Mouse (Mus musculus): ENCODE results near the gene Ctsf. TPM values are rescaled to one million over a fixed set of nuclear protein-coding genes. Genes with fewer than 3 reads are reported as not detected.
A peak's percentile ranks its signal among the peaks of the same experiment; 100 is the strongest.

The Ctsf gene
- total and polyA plus RNA-seq, 3 experiments = not detected

DNA sequence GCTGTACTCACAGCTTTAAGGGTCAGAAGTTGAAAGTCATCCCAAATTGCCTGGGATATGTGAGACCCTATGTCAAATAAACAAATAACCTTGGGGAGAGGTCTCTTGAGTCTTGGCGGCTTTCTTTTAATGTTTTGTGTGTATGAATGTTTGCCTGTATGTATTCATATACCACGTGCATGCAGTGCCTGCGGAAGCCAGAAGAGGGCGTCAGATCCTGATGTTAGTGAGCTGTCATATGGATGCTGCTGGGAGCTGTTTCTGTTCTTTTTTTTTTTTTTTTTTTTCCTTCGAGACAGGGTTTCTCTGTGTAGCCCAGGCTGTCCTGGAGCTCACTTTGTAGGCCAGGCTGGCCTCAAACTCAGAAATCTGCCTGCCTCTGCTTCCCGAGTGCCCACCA is 41.9 kb upstream of the Ctsf start:
- Histone ChIP-seq H3K27me3 (replicated peaks) (no peaks in the 10 kb centered on the region), H3K4me1 (ENCODE audit: control insufficient read depth in 1 of 2, insufficient read depth in 2 of 2) (peaks cover 2 to 9% of the 10 kb centered on the region in 2 experiments; a peak in 3 of 4 replicates), H3K79me2 (replicated peaks; ENCODE audit: control insufficient read depth, extremely low read depth, insufficient read depth, poor library complexity, severe bottlenecking) (peaks cover 33% of the 10 kb centered on the region), H3K36me3 (replicated peaks in 1 of 2; ENCODE audit: control insufficient read depth in 1 of 2, insufficient read depth in 1 of 2, low read length in 1 of 2) (peaks cover 0 to 2% of the 10 kb centered on the region in 2 experiments), H3K9me3 (replicated peaks; ENCODE audit: low read length) (peaks cover 7% of the 10 kb centered on the region), H3K4me3 (replicated peaks in 1 of 3; ENCODE audit: low read depth in 2 of 3, low read length in 2 of 3, poor library complexity in 1 of 3) (no peak overlapping the region), H3K4me2 (ENCODE audit: insufficient read depth, low read depth, poor library complexity, severe bottlenecking) (no peak overlapping the region), H3K27ac (ENCODE audit: insufficient read depth, low read depth) (no peak overlapping the region), H3K9ac (ENCODE audit: insufficient read depth, low read depth) (no peak overlapping the region)
- dilution Hi-C loops (cut with MboI; ENCODE audit: extremely low pct_ligation_motif_present, extremely low pct_unique_long_range_greater_than_20kb, low sequenced_read_pairs) (no loop called here), in situ Hi-C loops (cut with MboI; ENCODE audit: low pct_ligation_motif_present, low pct_unique_long_range_greater_than_20kb, low sequenced_read_pairs) (no loop called here)
- TF ChIP-seq PAX5 (IDR thresholded peaks at IDR 0.05; ENCODE audit: low read length) (no peak), CTCF (conservative IDR thresholded peaks at IDR 0.05 in 1 of 2, IDR thresholded peaks at IDR 0.05 in 1 of 2; ENCODE audit: low read depth in 2 of 2, low read length in 2 of 2) (peak in 1 of 2 experiments; percentile 41; a peak in 3 of 4 replicates)
- peak; percentile 37 for DNase-seq (ENCODE audit: extremely low read depth)

DNA sequence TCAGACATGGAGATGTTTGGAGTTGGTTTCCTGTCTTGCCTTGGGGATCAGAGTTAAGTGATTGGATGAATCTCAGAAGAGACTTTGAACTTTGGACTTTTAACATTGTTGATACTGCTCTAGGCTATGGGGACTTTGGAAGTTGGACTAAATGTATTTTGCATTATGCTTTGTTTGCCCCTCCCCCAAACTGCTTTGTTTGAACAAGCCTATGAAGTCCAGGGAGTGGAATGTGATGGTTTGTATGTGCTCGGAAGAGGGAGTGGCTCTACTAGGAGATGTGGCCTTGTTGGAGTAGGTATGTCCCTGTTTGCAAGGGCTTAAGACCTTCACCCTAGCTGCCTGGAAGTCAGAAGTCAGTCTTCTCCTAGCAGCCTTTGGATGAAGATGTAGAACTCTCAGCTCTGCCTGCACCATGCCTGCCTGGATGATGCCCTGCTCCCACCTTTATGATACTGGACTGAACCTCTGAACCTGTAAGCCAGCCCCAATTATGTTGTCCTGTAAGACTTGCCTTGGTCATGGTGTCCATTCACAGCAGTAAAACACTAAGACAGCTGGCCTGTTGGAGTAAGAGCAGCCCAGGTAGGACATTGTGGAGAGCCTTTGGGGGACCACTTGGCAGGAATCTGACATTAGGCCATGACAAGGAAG is 37.6 kb upstream of the Ctsf start:
- in situ Hi-C loops (cut with MboI; ENCODE audit: low pct_ligation_motif_present, low pct_unique_long_range_greater_than_20kb, low sequenced_read_pairs) (no loop called here), dilution Hi-C loops (cut with MboI; ENCODE audit: extremely low pct_ligation_motif_present, extremely low pct_unique_long_range_greater_than_20kb, low sequenced_read_pairs) (no loop called here)
- H3K4me3 ChIP-seq (replicated peaks in 1 of 3; ENCODE audit: low read depth in 2 of 3, low read length in 2 of 3, poor library complexity in 1 of 3) = no peak overlapping the region
- H3K27me3 ChIP-seq (replicated peaks) = no peaks in the 10 kb centered on the region
- no peak overlapping the region for H3K27ac ChIP-seq (ENCODE audit: insufficient read depth, low read depth)
- no peak overlapping the region for H3K9ac ChIP-seq (ENCODE audit: insufficient read depth, low read depth)
- TF ChIP-seq MXI1 (IDR thresholded peaks at IDR 0.05; ENCODE audit: low read depth, low read length) = no peak
- no peak for TF ChIP-seq MAZ (IDR thresholded peaks at IDR 0.05; ENCODE audit: low read depth, low read length)
- no peak for TF ChIP-seq E2F4 (IDR thresholded peaks at IDR 0.05; ENCODE audit: insufficient replicate concordance, low read depth, low read length)
- TF ChIP-seq NELFE (IDR thresholded peaks at IDR 0.05; ENCODE audit: low read depth, low read length) = no peak
- no peak for TF ChIP-seq MYC (IDR thresholded peaks at IDR 0.05; ENCODE audit: low read depth, low read length)
- no peak for TF ChIP-seq SMC3 (IDR thresholded peaks at IDR 0.05; ENCODE audit: low read depth, low read length)
- no peak for TF ChIP-seq NRF1 (IDR thresholded peaks at IDR 0.05; ENCODE audit: low read depth, low read length)
- no peak for TF ChIP-seq SIN3A (IDR thresholded peaks at IDR 0.05; ENCODE audit: low read length)
- TF ChIP-seq MAFK (IDR thresholded peaks at IDR 0.05; ENCODE audit: insufficient replicate concordance, low read length) = no peak
- TF ChIP-seq CHD1 (IDR thresholded peaks at IDR 0.05; ENCODE audit: low read depth, low read length) = no peak
- TF ChIP-seq RAD21 (IDR thresholded peaks at IDR 0.05; ENCODE audit: low read depth, low read length) = no peak
- no peak for TF ChIP-seq ETS1 (conservative IDR thresholded peaks at IDR 0.05; ENCODE audit: low read depth, low read length)
- no peak for TF ChIP-seq MAX (IDR thresholded peaks at IDR 0.05; ENCODE audit: low read length)
- no peak for TF ChIP-seq TCF12 (IDR thresholded peaks at IDR 0.05; ENCODE audit: low read depth, low read length)
- no peak for TF ChIP-seq ZC3H11A (IDR thresholded peaks at IDR 0.05; ENCODE audit: low read depth, low read length)
- no peaks in the 10 kb centered on the region for H3K36me3 ChIP-seq (replicated peaks in 1 of 2; ENCODE audit: control insufficient read depth in 1 of 2, insufficient read depth in 1 of 2, low read length in 1 of 2)
- DNase-seq (ENCODE audit: extremely low read depth) = no peak
- no peak overlapping the region for H3K4me2 ChIP-seq (ENCODE audit: insufficient read depth, low read depth, poor library complexity, severe bottlenecking)
- peaks cover 7% of the 10 kb centered on the region for H3K9me3 ChIP-seq (replicated peaks; ENCODE audit: low read length)
- peaks cover 2% of the 10 kb centered on the region for H3K79me2 ChIP-seq (replicated peaks; ENCODE audit: control insufficient read depth, extremely low read depth, insufficient read depth, poor library complexity, severe bottlenecking)
- H3K4me1 ChIP-seq (ENCODE audit: control insufficient read depth in 1 of 2, insufficient read depth in 2 of 2) = no peaks in the 10 kb centered on the region

Data from CH12.LX (cell line).